In genomic region chr7:122413231-122413630, GRCm38 (mm10) we compare ENCODE assay signal across 17 mouse cellular contexts.
"Had no signal": no experiment of that assay in that cellular context is flagged by ENCODE, and none has a peak within 500 bp of the region (broad histone marks: within the 10 kb centered on the region; RNA-seq: fewer than 3 reads in every experiment).

No protein-coding gene starts in this region.

- H3K27ac ChIP-seq: intestine, embryonic 15.5 days; liver, embryonic 13.5 days; neural tube, embryonic 12.5 days; neural tube, embryonic 15.5 days; stomach, postnatal 0 days had no signal

- ATAC-seq: intestine, embryonic 15.5 days had no signal

- H3K27me3 ChIP-seq: intestine, embryonic 15.5 days; liver, embryonic 13.5 days; neural tube, embryonic 12.5 days; neural tube, embryonic 15.5 days had no signal

- H3K4me1 ChIP-seq: intestine, embryonic 15.5 days; liver, embryonic 13.5 days had no signal

- H3K36me3 ChIP-seq: intestine, embryonic 15.5 days; liver, embryonic 13.5 days; neural tube, embryonic 12.5 days; neural tube, embryonic 15.5 days had no signal

- H3K4me3 ChIP-seq: intestine, embryonic 15.5 days; liver, embryonic 13.5 days; neural tube, embryonic 12.5 days; neural tube, embryonic 15.5 days had no signal

- DNase-seq: kidney, adult 11 months; kidney, adult 9 months; kidney, postnatal 14 days; kidney, postnatal 4 days; liver, embryonic 13.5 days; lung, adult 2 months; lung, postnatal 14 days; lung, postnatal 4 days; midbrain, embryonic 14.5 days; right cerebral cortex, adult 18-20 months; right cerebral cortex, postnatal 14 days; right cerebral cortex, postnatal 4 days; thymus, postnatal 36 days had no signal
